Mouse (Mus musculus) gastrocnemius, postnatal 36 days (tissue): Measurements from ENCODE around the gene Fank1. TPM values are rescaled to one million over a fixed set of nuclear protein-coding genes. Genes with fewer than 3 reads are reported as not detected.
A peak's percentile ranks its signal among the peaks of the same experiment; 100 is the strongest.

Source experiments
- DNase-seq, 2 experiments: peaks; one replicate each; pipeline ENCODE4 v3.0.0; 2022
- intact Hi-C: fragments of 180-260 bp; cut with DNase I; formaldehyde crosslinking; loops from one replicate; pipeline ENCODE4 v1.15.1; 2025
- long read RNA-seq, 2 experiments: library from polyadenylated mRNA; stranded (forward); transcript quantifications; one replicate each; pipeline ENCODE4 v2.0.0; 2021
- total RNA-seq, 2 experiments: library from RNA; stranded (reverse); gene quantifications; 2 replicates each; pipeline ENCODE4 v1.2.3; 2021

The Fank1 gene
- total RNA-seq: not detected
- long read RNA-seq, experiment 1: 0 reads
- long read RNA-seq, experiment 2, partial matches to known transcripts: 0 of 1 reads
- long read RNA-seq, experiment 2, other reads (novel, unspliced or antisense): 1 of 1 reads

DNA sequence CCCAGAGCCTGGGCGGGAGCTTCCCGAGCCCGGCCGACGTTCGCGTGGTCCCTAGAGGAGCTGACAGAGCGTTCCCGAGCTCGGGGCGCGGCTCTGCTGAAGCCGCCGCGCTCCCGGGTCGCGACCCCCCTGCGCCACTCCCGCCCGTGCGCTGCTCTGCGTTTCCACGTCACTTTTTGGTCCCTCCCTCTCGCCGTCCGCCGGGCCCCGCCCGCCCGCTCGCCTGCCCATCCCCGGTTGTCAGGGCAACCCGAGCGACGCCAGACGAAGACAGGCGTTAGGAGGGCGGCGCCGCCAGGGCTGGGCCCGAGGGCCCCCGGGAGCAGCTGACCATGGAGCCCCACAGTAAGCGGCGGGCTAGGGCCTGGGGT lies at the start of gene Fank1:
Gene Fank1 (plus strand): TSS at position 236 of the 371 bp plus-strand sequence.
- intact Hi-C loops: loop anchor here (2.0 to 5.0 kb wide), 2 partner anchors 49 to 68 kb away; partner anchors contain the start of gene Bccip
- DNase-seq: peak; percentile 79

DNA sequence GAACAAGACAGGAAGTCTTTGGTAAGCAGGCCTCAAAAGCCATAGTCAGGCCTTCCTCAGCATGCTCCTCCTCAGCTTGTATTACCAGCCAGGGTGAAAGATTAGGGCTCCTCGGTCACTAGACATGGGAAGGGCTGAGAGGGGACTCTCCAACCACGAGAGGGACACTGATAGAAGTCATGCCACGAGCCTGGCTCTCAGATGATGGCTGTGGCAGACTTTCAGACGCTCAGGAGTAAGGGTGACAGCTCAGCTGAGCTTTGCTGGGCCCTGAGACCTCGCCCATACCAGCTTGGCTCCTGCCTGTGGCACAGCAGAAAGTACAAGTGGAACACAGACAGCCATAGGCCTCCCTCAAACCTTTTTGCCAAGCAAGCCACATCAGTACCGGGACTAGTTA lies 49.6 kb upstream of the Fank1 start:
- DNase-seq: no peak
- intact Hi-C loops: loop anchor here (5.0 kb wide), 1 partner anchor 50 kb away; the partner anchor contains the start of gene Fank1

DNA sequence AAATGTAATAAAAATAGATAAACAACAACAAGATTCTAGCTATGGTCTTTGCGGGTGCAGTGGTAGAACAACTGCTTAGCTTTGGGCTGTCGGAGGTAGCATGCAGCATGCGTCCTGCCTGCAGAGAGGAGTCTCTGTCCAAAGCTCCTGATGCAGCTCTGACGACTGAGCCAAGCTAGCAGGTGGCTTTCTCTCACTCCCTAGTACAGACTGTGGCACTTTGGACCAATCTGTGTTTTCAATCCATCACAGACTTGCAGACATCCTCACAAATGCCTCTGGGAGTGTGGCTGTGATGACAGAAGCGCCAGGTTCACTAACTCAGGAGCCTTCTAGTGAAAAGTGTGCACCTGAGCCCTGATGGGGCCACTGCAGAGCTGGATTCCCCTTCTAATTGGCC lies 47.3 kb upstream of the Fank1 start:
- intact Hi-C loops: loop anchor here (5.0 kb wide), 1 partner anchor 48 kb away; the partner anchor contains the start of gene Fank1

GRCm38 (mm10) chr7:133730324-133731191 lies 46.1 kb upstream of the Fank1 start:
- no peak for DNase-seq
- intact Hi-C loops: loop anchor here (5.0 kb wide), 1 partner anchor 62 kb away; no protein-coding TSS in a partner anchor

More for the DNA sequence above, 47.3 kb upstream of the Fank1 start:
- DNase-seq: no peak

- no peak for DNase-seq
- intact Hi-C loops: loop anchor here (5.0 kb wide), 1 partner anchor 60 kb away; no protein-coding TSS in a partner anchor
Observed at GRCm38 (mm10) chr7:133731971-133732645, 44.6 kb upstream of the Fank1 start.

- intact Hi-C loops: no loop called here
- no peak for DNase-seq
Observed at GRCm38 (mm10) chr7:133740558-133740957, 36.1 kb upstream of the Fank1 start.

DNA sequence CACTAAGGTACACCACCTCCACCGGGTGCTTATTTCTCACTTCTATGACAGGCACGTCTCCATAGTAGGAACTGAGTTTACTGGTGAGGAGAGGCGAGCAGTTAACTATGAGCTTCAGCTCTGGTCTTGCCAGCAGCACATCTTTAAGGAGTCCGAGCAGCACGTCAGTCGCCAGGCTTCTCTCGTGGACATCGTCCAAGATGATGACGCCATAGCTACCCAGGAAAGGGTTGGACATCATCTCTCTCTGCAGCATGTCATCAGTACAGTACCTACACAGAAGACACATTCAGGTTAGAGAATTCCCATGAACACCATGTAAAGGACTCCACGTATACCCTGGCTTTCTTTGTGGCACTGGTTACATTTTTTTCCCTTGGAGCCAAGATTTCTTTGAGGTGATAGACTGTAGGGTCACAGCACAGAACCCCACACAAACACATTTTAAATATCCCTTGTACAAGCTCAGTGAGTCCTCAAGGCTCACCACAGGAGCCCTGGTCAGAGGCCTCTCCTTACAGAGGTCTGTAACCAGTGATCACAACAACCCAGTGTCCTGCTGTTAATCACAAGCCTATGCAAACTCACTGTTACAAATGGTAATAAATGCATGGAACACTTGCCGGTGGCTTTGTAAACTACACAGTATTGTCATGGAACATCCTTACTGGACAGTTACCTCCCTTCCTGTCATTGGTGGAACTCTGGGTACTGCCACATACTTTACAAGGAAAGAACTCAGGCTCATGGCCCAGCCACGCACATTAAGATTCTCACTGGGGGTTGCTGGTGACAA lies 33.9 kb upstream of the Fank1 start:
- no peak for DNase-seq
- intact Hi-C loops: loop anchor here (1.0 kb wide), 1 partner anchor 20 kb away; no protein-coding TSS in a partner anchor

DNA sequence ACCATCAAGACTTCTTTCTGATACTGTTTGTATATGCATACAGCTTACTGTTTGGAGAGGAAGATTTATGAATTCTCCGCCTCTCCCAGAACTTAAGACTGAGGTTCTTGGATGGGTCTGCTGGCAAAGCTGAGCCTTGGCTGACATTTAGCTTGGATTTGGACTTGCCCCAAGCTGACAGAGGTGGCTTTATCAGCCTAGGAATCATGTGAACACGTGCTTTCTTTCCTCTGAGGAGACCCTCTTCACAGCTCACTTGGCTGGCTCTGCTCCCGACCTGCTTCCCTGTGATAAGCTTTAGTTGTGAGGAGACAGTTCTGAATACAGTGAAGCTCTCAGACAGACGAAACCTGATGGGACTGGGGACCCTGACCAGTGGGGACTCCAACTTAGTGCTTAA lies 33.0 kb upstream of the Fank1 start:
- intact Hi-C loops: no loop called here
- DNase-seq: no peak

DNA sequence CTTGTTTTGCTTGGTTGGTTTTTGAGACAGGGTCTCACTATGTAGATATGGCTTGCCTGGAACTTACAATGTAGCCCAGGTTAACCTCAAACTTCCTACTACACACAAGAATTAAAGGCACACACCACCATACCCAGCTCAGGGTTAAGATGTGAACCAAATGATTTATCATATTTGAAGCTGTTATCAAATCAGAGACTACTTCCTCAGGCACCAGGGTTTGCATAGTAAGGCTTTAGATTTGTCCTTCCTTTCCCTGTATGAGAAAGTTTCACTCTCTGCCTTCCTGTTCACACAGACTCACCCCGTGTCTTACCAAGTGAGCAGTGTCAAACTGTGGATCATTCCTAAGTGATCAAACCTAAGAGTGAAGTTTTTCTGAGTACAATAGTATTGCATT lies 32.5 kb upstream of the Fank1 start:
- intact Hi-C loops: no loop called here
- no peak for DNase-seq

- no peak for DNase-seq
- intact Hi-C loops: no loop called here
Observed at GRCm38 (mm10) chr7:133744701-133745100, 32.0 kb upstream of the Fank1 start.

DNA sequence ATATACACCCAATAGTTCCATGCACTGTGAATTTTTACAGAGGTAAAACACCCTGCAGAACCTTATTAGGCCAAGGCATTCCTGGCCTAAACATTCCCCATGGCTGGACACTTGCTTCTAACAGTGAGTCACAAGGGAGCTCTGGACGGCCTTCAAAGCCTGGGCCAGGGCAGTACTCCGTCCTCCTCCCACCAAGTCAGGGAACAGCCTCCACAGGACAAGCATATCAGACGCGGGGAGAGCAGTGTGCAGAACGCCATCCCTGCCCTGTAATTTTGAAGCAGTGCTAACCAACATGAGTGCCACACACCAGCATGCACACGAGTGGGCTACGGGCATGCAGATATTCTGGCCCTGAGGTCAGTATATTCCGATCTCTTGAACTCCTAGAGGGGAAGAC lies 29.3 kb upstream of the Fank1 start:
- no peak for DNase-seq
- intact Hi-C loops: no loop called here

- intact Hi-C loops: no loop called here
Observed at GRCm38 (mm10) chr7:133748753-133749152, 27.9 kb upstream of the Fank1 start.

DNA sequence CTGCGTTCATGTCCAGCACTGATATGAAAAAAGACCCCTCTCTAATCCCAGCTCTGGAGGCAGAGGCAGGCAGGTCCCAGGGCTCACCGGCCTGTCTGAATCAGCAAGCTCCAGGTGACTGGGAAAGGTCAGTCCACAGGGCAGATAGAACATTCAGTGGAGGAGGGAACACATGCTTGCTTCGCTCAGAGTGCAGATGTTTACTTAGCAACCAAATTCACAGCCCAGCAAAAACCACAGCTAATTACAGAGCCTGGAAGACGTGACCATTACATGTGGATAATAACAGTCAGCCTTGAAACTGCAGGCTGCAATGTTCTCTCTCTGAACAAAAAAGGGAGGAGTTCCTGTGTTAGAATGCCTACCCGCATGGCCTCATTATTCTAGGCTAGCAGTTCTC lies 26.0 kb upstream of the Fank1 start:
- intact Hi-C loops: no loop called here
- no peak for DNase-seq

More at GRCm38 (mm10) chr7:133748753-133749152, 27.9 kb upstream of the Fank1 start:
- DNase-seq: no peak

GRCm38 (mm10) chr7:133751163-133751562 lies 25.5 kb upstream of the Fank1 start:
- DNase-seq: no peak

DNA sequence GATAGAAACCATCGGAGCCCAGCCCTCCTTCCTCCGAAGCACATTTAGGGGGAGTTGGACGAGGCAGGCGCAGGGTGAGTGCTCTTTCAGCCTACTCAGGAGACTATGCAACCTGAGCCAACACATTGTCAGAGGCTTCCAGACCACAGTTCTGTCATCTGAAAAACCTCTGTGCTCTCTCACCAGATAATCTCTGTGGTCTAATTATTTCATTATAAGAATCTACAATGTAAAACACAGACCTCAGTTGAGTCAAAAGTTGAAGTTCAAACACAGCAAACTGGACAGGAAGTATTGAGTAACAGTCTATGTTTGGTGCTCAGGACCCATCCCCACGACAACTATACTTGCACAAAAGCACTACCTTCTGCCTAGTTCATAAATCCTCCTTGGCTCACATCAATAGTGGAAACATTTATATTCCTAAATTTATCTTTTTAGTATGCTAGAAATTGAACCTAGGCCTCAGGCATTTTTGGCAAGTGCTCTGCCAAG lies 18.7 kb upstream of the Fank1 start:
- DNase-seq: no peak
- intact Hi-C loops: no loop called here

More at GRCm38 (mm10) chr7:133751163-133751562, 25.5 kb upstream of the Fank1 start:
- intact Hi-C loops: no loop called here

GRCm38 (mm10) chr7:133758716-133759115 lies 17.9 kb upstream of the Fank1 start:
- DNase-seq: no peak
- intact Hi-C loops: no loop called here

- no peak for DNase-seq
- intact Hi-C loops: no loop called here
Observed at GRCm38 (mm10) chr7:133759611-133760353, 16.9 kb upstream of the Fank1 start.

GRCm38 (mm10) chr7:133762696-133763095 lies 14.0 kb upstream of the Fank1 start:
- no peak for DNase-seq
- intact Hi-C loops: no loop called here

GRCm38 (mm10) chr7:133764425-133764824 lies 12.2 kb upstream of the Fank1 start:
- no peak for DNase-seq
- intact Hi-C loops: no loop called here
